Mouse (Mus musculus): Measurements from ENCODE around the gene Crygb.
"Not testable (repeated sequence)": the region's sequence is repeated elsewhere in the genome, so short reads cannot be mapped to it uniquely, and the experiment has no call there.

Crygb gene

DNA sequence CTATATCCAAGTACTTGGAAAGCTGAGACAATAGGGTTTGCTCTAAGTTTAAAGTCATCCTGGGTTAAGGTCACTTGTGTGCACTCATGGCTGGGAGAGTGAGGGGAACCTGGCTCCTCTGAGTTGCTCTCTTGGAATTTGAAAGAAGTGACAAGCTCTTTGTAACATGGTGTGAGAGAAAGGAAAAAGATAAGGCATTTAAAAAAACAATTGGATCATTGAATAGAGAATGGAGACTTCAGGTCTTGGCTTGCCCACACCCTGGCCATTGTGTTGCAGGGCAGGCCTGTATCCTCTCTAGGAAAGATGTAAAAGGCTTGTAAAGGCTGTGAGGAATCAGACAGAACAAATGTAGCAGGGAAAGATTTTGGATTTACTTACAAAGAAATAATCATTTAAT, 14.2 kb downstream of the Crygb start:
- no peak for DNase-seq

DNA sequence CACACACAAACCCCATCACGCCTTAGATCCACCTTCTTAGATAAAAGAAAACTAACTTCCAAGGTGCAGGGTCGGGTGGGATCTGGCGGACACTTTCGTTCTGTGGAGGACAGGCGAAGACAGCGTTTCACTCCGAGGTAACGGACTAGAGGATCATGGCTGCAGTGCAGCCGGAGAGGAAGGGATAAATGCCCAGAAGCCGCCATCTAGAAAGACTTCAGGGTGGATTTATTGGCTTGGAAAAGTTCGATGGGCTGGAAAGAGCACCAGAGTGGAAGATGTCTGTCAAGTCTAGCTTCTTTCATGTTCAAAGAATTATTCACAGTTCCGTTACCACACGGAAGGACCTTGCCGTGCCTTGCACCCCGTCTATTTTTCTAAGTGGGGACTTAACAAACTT, 17.9 kb downstream of the Crygb start:
- DNase-seq, result no peak

- no peak for DNase-seq
These were observed 18.7 kb downstream of the Crygb start, which contains the start of gene Crygd for GRCm38 (mm10) chr1:65063352-65063751. TSS of gene Crygd (minus strand) at chr1:65063452.

GRCm38 (mm10) chr1:65052140-65052539, 29.9 kb downstream of the Crygb start:
- no peak for DNase-seq

GRCm38 (mm10) chr1:65051696-65052095, 30.4 kb downstream of the Crygb start:
- DNase-seq, result no peak

DNA sequence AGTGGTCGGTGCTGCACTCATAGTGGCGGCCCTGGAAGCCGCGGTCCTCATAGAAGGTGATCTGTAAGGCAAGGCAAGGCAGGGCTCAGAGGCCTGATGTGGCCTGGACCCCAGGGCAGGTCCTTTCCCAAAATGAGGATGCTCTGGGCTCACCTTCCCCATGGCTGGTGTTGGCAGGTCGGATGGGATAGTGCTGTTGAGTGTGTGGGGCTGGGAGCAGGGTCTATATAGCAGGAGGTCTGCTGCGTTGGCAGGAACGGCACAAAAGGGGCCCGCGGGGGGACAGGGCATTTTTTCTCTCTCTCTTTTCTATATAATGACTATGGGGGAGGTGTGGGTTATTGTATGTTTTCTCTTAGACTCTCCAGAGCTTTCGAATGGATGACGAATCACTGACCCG, 31.1 kb downstream of the Crygb start, which contains the start of gene Cryge:
Cryge (minus strand) TSS at position 198 of the 400 bp plus-strand sequence.
- DNase-seq, result not testable (repeated sequence)

DNA sequence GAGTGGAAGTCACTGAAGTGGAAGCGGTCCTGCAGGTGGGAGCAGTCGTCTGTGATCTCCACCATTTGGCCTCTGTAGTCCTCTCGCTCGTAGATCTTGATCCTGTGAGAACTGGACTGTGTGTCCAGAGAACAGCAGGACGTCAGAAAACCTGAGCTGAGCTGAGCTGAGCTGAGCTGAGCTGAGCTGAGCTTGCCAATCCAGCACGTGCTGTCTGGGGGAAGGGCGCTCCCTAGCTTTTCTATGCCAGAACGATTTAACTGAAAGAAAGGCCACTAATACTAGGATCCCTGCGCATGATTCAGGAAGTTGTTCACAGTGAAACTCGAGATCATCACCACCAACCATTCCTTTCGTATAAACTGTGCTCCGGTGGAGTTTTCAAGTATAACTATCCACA, 33.3 kb downstream of the Crygb start:
- no peak for DNase-seq

GRCm38 (mm10) chr1:65046401-65047109, 35.5 kb downstream of the Crygb start:
- DNase-seq, result no peak

- no peak for DNase-seq
These were observed 38.7 kb downstream of the Crygb start for GRCm38 (mm10) chr1:65043433-65043832.

GRCm38 (mm10) chr1:65041837-65042236, 40.3 kb downstream of the Crygb start:
- no peak for DNase-seq

DNA sequence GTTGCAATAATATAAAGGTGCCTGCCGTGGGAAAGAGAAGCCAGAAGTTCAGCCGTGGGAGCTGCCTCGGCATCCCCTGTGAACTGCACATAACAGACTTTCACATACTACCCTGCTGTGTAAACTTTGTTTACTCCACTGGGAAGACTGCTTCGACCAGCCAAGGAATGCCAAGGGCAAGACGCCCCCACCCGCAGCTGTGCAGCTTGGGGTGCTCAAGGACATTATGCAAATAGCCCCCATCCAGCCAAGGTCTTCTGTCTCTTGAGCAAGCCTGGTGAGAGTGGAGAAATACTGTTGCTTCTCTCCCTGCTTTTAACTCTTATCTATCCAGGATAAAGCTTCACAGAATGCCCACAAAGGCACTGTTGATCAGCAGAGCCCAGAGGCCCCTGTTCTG, 41.3 kb downstream of the Crygb start:
- DNase-seq, result no peak

- DNase-seq, result no peak
These were observed 42.4 kb downstream of the Crygb start for GRCm38 (mm10) chr1:65039679-65040078.

DNA sequence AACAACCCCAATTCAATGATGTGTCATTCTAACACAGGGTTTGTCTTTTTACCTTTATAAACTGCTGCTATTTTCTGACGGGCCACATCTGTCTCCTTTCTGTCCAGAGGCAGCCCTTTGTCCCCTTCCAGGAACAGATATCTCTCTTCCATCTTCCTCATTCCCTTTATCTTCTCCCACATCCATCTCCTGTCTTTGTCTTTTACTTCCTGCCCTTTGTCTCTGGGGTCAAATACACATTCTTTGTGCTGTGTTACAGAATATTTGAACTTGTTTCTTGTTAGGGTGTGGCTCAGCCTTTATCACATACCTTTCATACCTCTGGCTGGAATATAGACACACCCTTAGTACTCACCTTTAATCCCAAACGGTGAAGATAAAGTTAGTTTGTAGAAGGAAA, 44.5 kb downstream of the Crygb start:
- DNase-seq, result no peak

DNA sequence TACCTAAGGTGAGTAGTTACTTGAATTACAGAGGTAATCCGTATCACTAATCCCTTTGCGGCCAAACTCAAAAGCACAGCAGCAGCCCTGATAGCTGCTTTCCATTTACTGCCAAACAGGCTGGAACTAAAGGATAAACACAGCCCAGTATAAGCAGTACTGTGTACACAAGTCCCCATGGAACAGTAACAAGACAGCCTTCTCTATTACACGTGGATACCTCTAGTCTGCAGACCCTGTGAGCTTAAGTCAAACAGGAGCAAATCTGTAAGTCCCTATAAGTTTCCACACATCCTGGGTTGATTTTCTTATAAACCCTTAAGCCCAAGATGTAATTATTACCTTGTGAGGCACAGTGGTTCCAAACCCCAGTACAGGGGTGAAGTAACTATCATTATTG, 46.6 kb downstream of the Crygb start:
- DNase-seq, result no peak

GRCm38 (mm10) chr1:65032641-65033040, 49.4 kb downstream of the Crygb start, which contains the start of gene Akr1cl:
TSS of gene Akr1cl (minus strand) at chr1:65032759.
- DNase-seq, result no peak

Data from thymus, postnatal 25 days (tissue).